Mouse (Mus musculus) embryonic fibroblast, embryonic 13.5 days (primary cell): Measurements from ENCODE around the gene Foxp1. TPM values are rescaled to one million over a fixed set of nuclear protein-coding genes. Genes with fewer than 3 reads are reported as not detected.

Source experiments
- H3K27ac ChIP-seq: 2 replicates; pipeline ENCODE4 v1.5.1; 2012; ENCODE audit warnings: low read length, control low read depth, inconsistent platforms; ENCODE audit not compliant: insufficient read depth
- H3K4me1 ChIP-seq: 2 replicates; pipeline ENCODE4 v1.6.1; 2011; ENCODE audit warnings: low read length; ENCODE audit not compliant: control insufficient read depth, insufficient read depth
- H3K4me3 ChIP-seq: 2 replicates; pipeline ENCODE4 v1.5.1; 2011; ENCODE audit warnings: mild to moderate bottlenecking, control low read depth, low read length; ENCODE audit not compliant: insufficient read depth
- CTCF ChIP-seq: IDR thresholded peaks from 2 replicates; pipeline ENCODE4 v1.5.1; 2011; ENCODE audit warnings: mild to moderate bottlenecking, control low read depth, low read length, moderate library complexity, borderline replicate concordance; ENCODE audit not compliant: insufficient read depth
- POLR2A ChIP-seq: IDR thresholded peaks from 2 replicates; pipeline ENCODE4 v1.6.1; 2011; ENCODE audit warnings: low read depth, mild to moderate bottlenecking, control low read depth, low read length, moderate library complexity
- polyA plus RNA-seq: library from polyadenylated mRNA; stranded (reverse); fragments of >200 nt; gene quantifications from 2 replicates; pipeline ENCODE4 v1.2.4, GENCODE M21; 2011; ENCODE audit warnings: low read depth; ENCODE audit not compliant: missing spikeins, insufficient read length

The Foxp1 gene
- polyA plus RNA-seq, 1 experiment = 137 TPM

- Histone ChIP-seq H3K4me1 (peaks cover 19% of the 10 kb centered on the region), H3K4me3 (no peak overlapping the region)
- TF ChIP-seq CTCF = no peak
- TF ChIP-seq POLR2A = no peak
Measured at GRCm38 (mm10) chr6:99217155-99217554, 305.4 kb downstream of the Foxp1 start.

GRCm38 (mm10) chr6:99212461-99212860, 310.1 kb downstream of the Foxp1 start:
- Histone ChIP-seq H3K27ac (no peak overlapping the region), H3K4me1 (peaks cover 7% of the 10 kb centered on the region), H3K4me3 (no peak overlapping the region)
- TF ChIP-seq POLR2A (no peak), CTCF (no peak)

More at GRCm38 (mm10) chr6:99217155-99217554, 305.4 kb downstream of the Foxp1 start:
- peak overlapping the region; percentile 62; the same call in 1 of the 2 replicates for H3K27ac ChIP-seq

DNA sequence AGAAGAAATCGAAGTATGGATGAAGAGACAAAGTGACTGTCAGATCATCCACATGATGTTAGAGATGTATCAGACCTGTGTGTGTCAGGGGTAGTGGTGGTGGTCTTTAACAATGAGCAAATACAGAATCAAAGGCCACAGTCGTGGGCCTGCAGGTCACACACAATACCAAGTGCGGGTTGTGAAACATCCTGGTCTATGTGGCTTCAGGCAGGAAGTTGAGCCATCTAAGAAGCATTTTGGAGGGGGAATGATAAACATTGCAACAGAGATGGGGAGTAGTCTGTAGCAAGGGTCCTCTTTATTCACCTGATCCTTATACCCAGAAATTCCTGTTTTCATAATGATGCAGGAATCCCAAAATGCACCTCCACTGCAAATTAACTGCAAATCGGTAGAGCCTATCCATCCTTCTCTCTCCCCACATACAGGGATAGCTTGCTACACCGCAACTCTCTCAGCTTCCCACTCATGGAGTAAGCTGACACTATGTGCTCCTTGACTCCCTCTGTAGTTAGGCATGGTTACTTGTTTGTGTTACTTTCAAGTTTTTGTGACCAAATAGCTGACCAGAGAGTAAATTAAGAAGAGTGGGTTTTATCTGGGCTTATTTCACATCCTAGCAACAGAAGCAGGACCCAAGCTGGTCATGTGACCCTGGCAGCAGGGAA, 310.7 kb downstream of the Foxp1 start:
- Histone ChIP-seq H3K27ac (no peak overlapping the region), H3K4me3 (no peak overlapping the region), H3K4me1 (peaks cover 4% of the 10 kb centered on the region)
- TF ChIP-seq CTCF (no peak), POLR2A (no peak)

GRCm38 (mm10) chr6:99210161-99210560, 312.4 kb downstream of the Foxp1 start:
- Histone ChIP-seq H3K27ac (no peak overlapping the region), H3K4me3 (no peak overlapping the region), H3K4me1 (peaks cover 12% of the 10 kb centered on the region)
- TF ChIP-seq POLR2A = no peak
- TF ChIP-seq CTCF = no peak

DNA sequence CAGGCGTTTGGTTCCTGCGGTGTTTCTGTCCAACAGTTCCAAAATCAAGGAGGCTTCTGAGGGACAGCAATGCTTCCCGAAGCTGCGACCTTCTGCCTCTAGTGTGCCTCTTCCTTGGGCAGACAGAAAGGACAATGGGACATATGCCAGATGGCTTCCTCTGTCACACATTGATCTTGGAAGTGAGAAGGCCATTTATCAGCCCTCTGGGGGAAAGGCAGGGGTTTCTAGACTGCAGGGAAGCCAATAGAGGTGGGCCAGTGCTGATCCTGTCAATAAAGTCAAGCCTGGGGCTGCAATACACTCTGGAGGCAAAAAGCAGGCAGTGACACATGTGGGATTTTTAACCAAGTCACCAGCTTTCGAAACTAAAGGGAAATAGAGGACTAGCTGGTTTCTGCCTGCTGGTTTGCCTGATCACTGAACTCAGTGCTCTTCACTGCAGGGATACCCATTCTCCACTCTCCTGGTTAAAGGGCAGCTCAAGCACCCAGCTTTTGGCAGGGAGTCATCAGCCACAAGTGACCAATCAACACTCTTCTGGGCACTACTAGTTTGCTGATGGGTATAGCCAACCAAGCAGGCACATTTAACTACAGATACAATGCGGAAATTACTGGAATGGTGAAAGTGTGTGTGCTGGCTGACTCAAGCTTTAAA, 315.2 kb downstream of the Foxp1 start:
- Histone ChIP-seq H3K4me1 (peaks cover 19% of the 10 kb centered on the region), H3K4me3 (no peak overlapping the region), H3K27ac (no peak overlapping the region)
- TF ChIP-seq POLR2A (no peak), CTCF (no peak)

- no peak overlapping the region for H3K4me3 ChIP-seq
- no peak overlapping the region for H3K27ac ChIP-seq
- H3K4me1 ChIP-seq = peaks cover 22% of the 10 kb centered on the region
- TF ChIP-seq CTCF (no peak), POLR2A (no peak)
Measured at GRCm38 (mm10) chr6:99206437-99206870, 316.1 kb downstream of the Foxp1 start.

- Histone ChIP-seq H3K4me1 (peaks cover 26% of the 10 kb centered on the region), H3K27ac (peak overlapping the region; percentile 23; the same call in 1 of the 2 replicates), H3K4me3 (no peak overlapping the region)
- no peak for TF ChIP-seq CTCF
- TF ChIP-seq POLR2A = no peak
Measured at GRCm38 (mm10) chr6:99205587-99206436, 316.7 kb downstream of the Foxp1 start.

DNA sequence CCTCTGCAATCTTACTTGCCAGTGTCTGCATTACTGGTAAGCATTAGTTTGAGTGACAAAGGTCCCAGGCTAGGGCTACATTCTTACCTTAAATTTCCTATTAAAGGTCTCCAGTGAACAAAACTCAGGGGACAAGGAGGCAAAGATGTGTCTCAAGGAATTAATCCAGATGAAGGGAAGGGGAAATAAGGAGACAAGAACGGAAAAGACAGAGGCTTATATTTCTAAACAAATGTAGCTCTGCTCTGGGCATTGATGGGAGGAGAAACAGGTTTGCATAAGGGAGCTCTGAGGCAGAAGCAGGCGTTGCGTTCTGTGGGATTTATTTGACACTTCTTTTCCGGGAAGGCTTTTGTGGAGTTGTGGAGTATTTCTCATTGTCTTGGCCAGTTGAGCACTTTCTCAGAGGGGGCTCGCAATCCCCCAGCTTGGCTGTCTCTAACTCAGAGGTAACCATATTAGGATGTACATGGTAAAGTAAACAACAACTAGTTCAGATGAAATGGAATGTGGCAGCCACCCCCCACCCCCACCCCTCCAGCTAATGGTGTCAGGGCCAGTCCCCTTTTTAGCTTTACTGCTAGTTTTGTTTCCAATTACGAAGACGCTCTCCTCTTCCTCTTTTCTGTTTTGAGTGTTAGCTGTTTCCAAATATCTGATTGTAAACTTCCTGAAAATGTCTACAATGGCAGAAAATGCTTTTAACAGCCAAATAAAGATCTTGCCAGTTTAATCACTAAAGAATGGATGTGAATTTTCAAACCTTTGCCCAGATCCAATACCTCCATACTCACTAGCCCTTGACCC, 317.5 kb downstream of the Foxp1 start:
- no peak for TF ChIP-seq CTCF
- TF ChIP-seq POLR2A = no peak
- Histone ChIP-seq H3K27ac (no peak overlapping the region), H3K4me3 (no peak overlapping the region), H3K4me1 (peaks cover 32% of the 10 kb centered on the region)
